Mouse (Mus musculus) ES-E14 (cell line): ENCODE results near the gene Atoh8.

Source experiments
- CHD2 ChIP-seq: IDR thresholded peaks from 2 replicates; pipeline ENCODE4 v1.6.1; 2014; ENCODE audit warnings: mild to moderate bottlenecking, low read depth, low read length, inconsistent platforms
- HCFC1 ChIP-seq: IDR thresholded peaks from 2 replicates; pipeline ENCODE4 v1.6.1; 2012; ENCODE audit warnings: low read length, inconsistent platforms, borderline replicate concordance; ENCODE audit not compliant: insufficient read depth
- MAFK ChIP-seq: IDR thresholded peaks from 2 replicates; pipeline ENCODE4 v1.6.1; 2014; ENCODE audit warnings: mild to moderate bottlenecking, low read depth, low read length, inconsistent platforms; ENCODE audit not compliant: insufficient read depth
- ZC3H11A ChIP-seq: IDR thresholded peaks from 2 replicates; pipeline ENCODE4 v1.6.1; 2012; ENCODE audit warnings: low read depth, mild to moderate bottlenecking, inconsistent platforms, low read length, borderline replicate concordance
- ZNF384 ChIP-seq: IDR thresholded peaks from 2 replicates; pipeline ENCODE4 v1.6.1; 2012; ENCODE audit warnings: low read depth, low read length, inconsistent platforms

DNA sequence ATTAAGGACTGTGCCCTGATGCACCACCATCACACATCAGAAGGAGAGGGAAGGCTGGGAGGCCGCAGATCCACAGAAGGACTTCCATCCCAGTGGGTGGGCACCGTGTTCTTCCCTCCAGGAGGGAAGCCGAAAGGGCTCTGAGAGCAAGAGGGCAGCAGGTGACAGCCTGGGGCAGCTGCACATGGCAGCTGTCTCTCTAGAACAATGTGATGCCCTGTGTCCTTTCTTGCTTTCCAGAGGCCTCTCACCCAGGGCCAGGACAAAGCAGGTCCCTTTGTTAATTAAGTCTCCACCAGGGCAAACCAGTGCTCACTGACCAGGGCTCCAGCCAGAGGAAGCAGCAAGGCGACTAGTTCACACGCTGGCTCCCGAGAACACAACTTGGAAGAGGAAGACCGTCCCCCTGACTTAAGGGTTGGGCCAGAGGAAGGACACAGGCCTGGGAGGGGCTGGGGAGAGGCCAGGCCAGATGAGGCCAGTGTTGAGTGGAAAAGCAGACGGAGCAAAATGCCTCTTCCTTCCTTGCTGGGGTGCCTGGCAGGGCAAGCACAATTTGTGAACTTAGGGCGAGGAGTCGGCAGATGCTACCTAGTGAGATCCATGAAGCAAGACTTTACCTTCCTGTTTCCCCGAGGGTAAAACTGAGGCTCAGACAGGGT lies 34.7 kb downstream of the Atoh8 start:
- no peak for TF ChIP-seq ZC3H11A
- no peak for TF ChIP-seq CHD2
- TF ChIP-seq MAFK = no peak
- no peak for TF ChIP-seq ZNF384
- no peak for TF ChIP-seq HCFC1
